Mouse (Mus musculus) heart, postnatal 10 days (tissue): ENCODE data around the gene Tbc1d30. TPM values are rescaled to one million over a fixed set of nuclear protein-coding genes. Genes with fewer than 3 reads are reported as not detected.
A peak's percentile ranks its signal among the peaks of the same experiment; 100 is the strongest.

Experiments
- DNase-seq, 2 experiments: peaks; one replicate each; pipeline ENCODE4 v3.0.0; 2021
- intact Hi-C: fragments of 180-260 bp; cut with DNase I; formaldehyde crosslinking; loops from one replicate; pipeline ENCODE4 v1.15.1; 2025
- total RNA-seq, 2 experiments: library from RNA; stranded (reverse); gene quantifications; 2 replicates each; pipeline ENCODE4 v1.2.3; 2021

The Tbc1d30 gene
- total RNA-seq, 2 experiments from 2014 or later, result 3.8 to 5.3 TPM

DNA sequence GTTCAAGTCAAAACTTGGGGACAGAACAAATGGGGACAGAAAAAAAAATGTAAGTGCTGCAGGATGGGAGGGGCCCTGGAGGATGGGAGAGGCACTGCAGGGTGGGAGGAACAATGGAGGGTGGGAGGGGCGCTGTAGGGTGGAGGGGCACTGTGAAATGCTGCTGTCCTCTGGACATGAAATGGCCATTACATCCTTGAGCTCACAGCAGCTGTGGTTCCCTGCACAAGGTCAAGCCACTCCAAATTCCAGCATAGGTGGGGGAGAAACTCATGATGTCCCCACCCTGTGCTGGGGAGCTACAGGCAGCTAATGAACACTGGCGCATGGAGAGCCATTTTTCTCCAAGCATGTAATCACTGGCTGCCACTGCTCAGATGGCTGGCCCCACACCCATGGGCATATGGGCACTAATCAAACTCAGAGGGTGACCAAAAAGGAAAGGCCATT, 74.0 kb downstream of the Tbc1d30 start:
- DNase-seq, result no peak
- intact Hi-C loops, result no loop called here

DNA sequence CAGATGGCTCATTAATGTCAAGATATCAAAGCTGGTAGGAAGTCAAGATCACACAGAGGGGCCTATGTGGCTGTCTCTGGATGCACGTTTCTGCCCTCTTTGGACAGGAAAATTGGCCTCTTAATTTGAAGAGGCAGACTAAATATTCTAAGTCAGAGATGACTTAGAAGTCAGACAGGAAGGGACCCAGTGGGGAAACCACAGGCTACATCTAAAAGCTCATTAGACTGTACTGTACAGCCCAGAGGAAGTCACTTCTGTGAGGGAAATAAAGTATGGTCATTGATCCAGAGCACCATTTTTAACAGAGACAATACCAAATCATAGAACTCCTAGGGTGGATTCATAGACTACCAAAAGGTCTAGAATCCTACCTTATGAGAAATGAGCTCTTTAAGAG, 76.1 kb downstream of the Tbc1d30 start:
- intact Hi-C loops, result no loop called here
- no peak for DNase-seq

GRCm38 (mm10) chr10:121271002-121271401, 80.1 kb downstream of the Tbc1d30 start:
- intact Hi-C loops, result no loop called here

DNA sequence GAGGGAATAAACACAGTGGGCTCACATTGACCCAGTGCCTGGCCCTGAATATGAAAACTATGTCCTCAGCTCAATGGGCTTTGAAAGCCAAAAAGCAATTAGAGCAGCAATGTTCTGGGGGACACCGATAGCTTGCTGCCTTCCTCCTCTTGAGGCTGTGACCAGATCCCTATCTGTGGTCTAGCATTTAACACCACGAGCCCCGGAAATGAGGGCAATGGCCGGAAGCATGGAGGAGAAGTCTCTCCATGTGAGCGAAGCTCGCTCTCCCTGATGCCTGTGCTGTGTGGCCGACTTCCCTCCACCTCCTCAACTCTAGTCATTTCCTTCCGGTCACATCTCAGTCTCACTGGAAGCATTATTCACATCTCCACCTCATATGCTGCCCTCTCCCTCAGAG, 82.3 kb downstream of the Tbc1d30 start:
- no peak for DNase-seq
- intact Hi-C loops, result no loop called here

More at GRCm38 (mm10) chr10:121271002-121271401, 80.1 kb downstream of the Tbc1d30 start:
- no peak for DNase-seq

- intact Hi-C loops, result no loop called here
- no peak for DNase-seq
Observed at GRCm38 (mm10) chr10:121264204-121264575, 86.9 kb downstream of the Tbc1d30 start.

- no peak for DNase-seq
- intact Hi-C loops, result no loop called here
Observed at GRCm38 (mm10) chr10:121263520-121264203, 87.4 kb downstream of the Tbc1d30 start.

DNA sequence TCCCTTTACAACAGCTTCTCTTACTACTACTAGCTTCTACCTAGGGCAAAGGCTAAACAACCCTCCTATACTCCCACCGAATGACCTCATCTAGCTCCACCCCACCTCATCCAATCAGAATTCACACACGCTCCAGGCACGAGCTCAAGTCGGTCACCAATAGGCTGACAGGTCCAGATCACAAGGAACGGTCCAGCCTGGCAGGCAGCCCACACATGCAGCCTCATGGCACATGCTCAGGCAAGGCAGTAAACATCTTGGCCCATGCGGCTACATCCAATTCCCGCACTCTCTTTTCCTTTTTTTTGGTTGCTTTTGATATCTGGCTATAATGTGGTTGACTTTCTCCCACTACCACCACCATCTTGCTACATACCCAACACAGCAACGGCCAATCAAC, 88.9 kb downstream of the Tbc1d30 start:
- intact Hi-C loops, result no loop called here
- DNase-seq, result no peak

GRCm38 (mm10) chr10:121261036-121261592, 90.0 kb downstream of the Tbc1d30 start:
- no peak for DNase-seq
- intact Hi-C loops, result no loop called here

GRCm38 (mm10) chr10:121256115-121256825, 94.8 kb downstream of the Tbc1d30 start:
- intact Hi-C loops, result loop anchor here (1.0 to 10.0 kb wide), 3 partner anchors 223 to 1011 kb away; partner anchors contain the start of gene Wif1

DNA sequence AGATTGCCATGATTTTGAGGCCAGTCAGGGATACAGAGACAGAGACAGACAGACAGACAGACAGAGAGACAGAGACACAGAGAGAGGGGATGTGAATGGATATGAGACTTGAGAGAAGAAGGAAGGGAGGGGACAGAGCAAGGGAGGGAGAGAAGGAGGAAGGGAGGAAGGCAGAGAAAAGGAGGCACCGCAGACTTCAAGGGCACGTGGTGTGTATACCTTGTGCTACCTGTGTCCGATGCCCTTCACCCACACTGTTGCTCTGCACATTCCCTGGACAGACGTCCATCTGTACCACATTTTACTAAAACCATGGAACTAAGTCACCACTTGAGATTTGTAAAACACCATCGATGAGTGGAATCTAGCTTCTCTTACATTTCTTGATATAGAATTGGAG, 95.6 kb downstream of the Tbc1d30 start:
- no peak for DNase-seq
- intact Hi-C loops, result loop anchor here (1.0 to 10.0 kb wide), 2 partner anchors 131 to 1011 kb away; no protein-coding TSS in a partner anchor

More at GRCm38 (mm10) chr10:121256115-121256825, 94.8 kb downstream of the Tbc1d30 start:
- DNase-seq, result peak; percentile 73 to 84

GRCm38 (mm10) chr10:121254343-121254742, 96.7 kb downstream of the Tbc1d30 start:
- intact Hi-C loops, result loop anchor here (10.0 kb wide), 1 partner anchor 1010 kb away; no protein-coding TSS in a partner anchor
- DNase-seq, result no peak

- DNase-seq, result peak in 1 of 2 experiments; percentile 23
- intact Hi-C loops, result loop anchor here (10.0 kb wide), 1 partner anchor 1008 kb away; no protein-coding TSS in a partner anchor
Observed at GRCm38 (mm10) chr10:121252781-121253180, 98.3 kb downstream of the Tbc1d30 start.

DNA sequence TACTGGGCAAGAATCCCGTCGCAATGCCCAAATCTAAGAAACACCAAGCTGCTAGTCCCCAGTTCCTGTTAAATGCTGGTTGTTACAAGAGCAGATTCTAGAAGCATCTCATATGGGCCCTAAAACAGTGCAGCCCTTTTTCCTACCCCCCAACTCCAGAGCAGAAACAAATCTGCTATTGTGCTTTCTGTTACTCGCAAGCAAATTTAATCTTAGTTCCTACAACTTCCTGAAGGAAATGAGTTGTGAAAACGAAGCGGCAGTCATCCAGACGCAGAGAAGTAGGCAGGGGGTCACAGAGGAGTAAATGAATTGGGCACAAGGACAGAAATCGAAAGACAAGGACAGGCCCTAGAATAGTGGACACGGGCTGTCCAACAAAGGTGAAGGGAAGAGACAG, 99.9 kb downstream of the Tbc1d30 start:
- no peak for DNase-seq
- intact Hi-C loops, result loop anchor here (10.0 kb wide), 1 partner anchor 1006 kb away; no protein-coding TSS in a partner anchor

DNA sequence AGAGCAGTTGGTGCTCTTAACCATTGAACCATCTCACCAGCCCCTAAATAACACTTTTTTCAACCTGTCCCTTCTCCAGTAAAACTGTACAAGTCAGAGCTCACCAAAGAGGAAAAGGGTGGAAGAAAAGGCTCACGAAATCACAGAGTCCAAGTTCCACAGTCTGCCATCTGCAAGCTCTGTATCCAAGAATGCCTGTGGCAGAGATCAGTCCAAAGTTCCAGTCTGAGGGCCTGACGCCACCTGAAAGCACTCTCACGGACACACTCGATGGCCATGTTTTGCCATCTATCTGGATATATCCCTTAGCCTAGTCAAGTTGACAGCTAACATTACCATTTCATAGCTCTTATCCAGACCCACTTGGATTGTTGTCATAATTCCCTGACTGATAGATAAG, 101.3 kb downstream of the Tbc1d30 start:
- intact Hi-C loops, result loop anchor here (10.0 kb wide), 1 partner anchor 1005 kb away; no protein-coding TSS in a partner anchor
- DNase-seq, result no peak

DNA sequence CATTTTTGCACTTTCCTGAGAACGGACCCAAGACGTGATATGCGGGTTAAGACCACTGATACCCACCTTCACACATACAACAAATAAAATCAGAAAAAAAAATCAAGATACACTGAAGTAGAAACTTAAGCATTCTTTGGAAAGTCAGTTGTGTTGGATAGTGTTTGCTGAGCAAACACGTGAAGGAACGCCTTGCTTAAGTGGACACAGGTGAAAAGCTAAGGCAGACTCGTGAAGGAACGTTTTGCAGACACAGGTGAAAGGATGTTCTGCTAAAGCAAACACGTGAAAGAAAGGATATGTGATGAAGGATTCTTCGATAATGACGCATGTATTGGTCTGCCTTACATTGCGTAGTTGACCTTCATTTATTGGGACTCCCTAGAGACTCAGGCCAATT, 103.5 kb downstream of the Tbc1d30 start:
- no peak for DNase-seq
- intact Hi-C loops, result no loop called here

DNA sequence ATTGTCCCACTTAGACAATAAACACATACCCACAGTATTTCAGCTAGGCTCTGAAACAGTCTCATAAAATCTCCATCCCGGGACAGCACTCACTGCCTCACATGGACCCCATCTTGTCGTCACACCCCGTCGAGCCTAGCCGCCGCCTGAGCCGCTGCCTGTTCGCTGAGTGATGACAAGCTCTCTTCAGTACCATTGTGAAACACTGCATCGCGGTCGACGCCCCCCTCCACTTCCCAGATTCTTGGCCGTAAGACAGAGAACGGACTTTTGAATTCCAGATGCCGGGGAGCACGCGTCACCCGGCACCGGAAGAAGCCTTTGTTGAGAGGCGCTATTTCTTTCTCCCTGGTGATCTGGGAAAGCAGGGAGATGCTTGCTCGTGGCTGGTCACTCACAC, 104.1 kb downstream of the Tbc1d30 start:
- peak; percentile 81 to 83 for DNase-seq
- intact Hi-C loops, result no loop called here

- no peak for DNase-seq
- intact Hi-C loops, result no loop called here
Observed at GRCm38 (mm10) chr10:121243373-121244207, 107.5 kb downstream of the Tbc1d30 start.

- DNase-seq, result no peak
- intact Hi-C loops, result no loop called here
Observed at GRCm38 (mm10) chr10:121242596-121242995, 108.5 kb downstream of the Tbc1d30 start.

DNA sequence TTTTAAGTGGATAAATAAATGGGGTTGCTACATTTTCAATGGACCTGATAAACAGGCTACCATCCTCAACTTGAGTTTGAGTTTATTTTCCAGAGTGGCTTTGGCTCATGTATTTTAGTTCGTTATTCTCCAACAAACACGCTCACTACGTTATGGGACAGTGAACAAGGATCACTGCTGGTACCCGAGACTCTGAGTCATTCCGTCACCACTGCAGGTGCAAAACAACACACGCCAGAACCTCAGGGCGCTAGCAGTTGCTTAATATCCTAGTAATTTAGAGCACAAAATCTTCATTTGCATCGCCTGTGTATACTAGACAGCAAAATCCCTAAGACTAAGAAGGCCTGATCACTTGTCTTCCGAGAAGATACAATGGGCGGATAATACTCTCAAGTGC, 112.0 kb downstream of the Tbc1d30 start:
- no peak for DNase-seq
- intact Hi-C loops, result no loop called here

GRCm38 (mm10) chr10:121238551-121238950, 112.5 kb downstream of the Tbc1d30 start:
- no peak for DNase-seq
- intact Hi-C loops, result no loop called here
